Mouse (Mus musculus) C2C12 (cell line): ENCODE data around the gene Mobp. TPM values are rescaled to one million over a fixed set of nuclear protein-coding genes. Genes with fewer than 3 reads are reported as not detected.

Experiments used
- H3K27me3 ChIP-seq: one replicate; pipeline ENCODE4 v1.6.1; 2011; ENCODE audit not compliant: control insufficient read depth, insufficient read depth, insufficient read length
- H3K36me3 ChIP-seq: one replicate; pipeline ENCODE4 v1.6.1; 2011; ENCODE audit not compliant: control insufficient read depth, insufficient read depth
- H3K4me3 ChIP-seq: one replicate; pipeline ENCODE4 v1.5.1; 2011; ENCODE audit warnings: mild to moderate bottlenecking, control low read depth; ENCODE audit not compliant: poor library complexity, insufficient read depth, severe bottlenecking
- H3K79me2 ChIP-seq: one replicate; pipeline ENCODE4 v1.6.1; 2011; ENCODE audit not compliant: control insufficient read depth, insufficient read depth
- H3K79me3 ChIP-seq: one replicate; pipeline ENCODE4 v1.6.1; 2011; ENCODE audit warnings: low read depth, control low read depth
- H3ac ChIP-seq: one replicate; pipeline ENCODE3; 2011; ENCODE audit warnings: low read depth; ENCODE audit not compliant: control insufficient read depth, insufficient read length
- CEBPB ChIP-seq: IDR thresholded peaks from one replicate; pipeline ENCODE4 v1.6.1; 2011; ENCODE audit warnings: low read depth, mild to moderate bottlenecking, control low read depth, moderate library complexity
- CTCF ChIP-seq: IDR thresholded peaks from one replicate; pipeline ENCODE4 v1.5.1; 2011; ENCODE audit not compliant: control insufficient read depth, insufficient read depth, insufficient read length
- FOSL1 ChIP-seq: IDR thresholded peaks from one replicate; pipeline ENCODE4 v1.8.0; 2011; ENCODE audit warnings: mild to moderate bottlenecking, low read length; ENCODE audit not compliant: poor library complexity, insufficient read depth, severe bottlenecking
- MAX ChIP-seq: IDR thresholded peaks from one replicate; pipeline ENCODE4 v1.6.1; 2011; ENCODE audit warnings: mild to moderate bottlenecking, control low read depth
- MYOD1 ChIP-seq: IDR thresholded peaks from one replicate; pipeline ENCODE4 v1.6.1; 2011; ENCODE audit warnings: low read depth; ENCODE audit not compliant: control insufficient read depth, insufficient read length
- MYOG ChIP-seq: IDR thresholded peaks from one replicate; pipeline ENCODE4 v1.6.1; 2011; ENCODE audit not compliant: control insufficient read depth, insufficient read length; ENCODE audit errors: extremely low read depth
- USF1 ChIP-seq: IDR thresholded peaks from one replicate; pipeline ENCODE4 v1.6.1; 2011; ENCODE audit warnings: low read depth, mild to moderate bottlenecking, control low read depth, moderate library complexity
- polyA plus RNA-seq: library from polyadenylated mRNA; unstranded; fragments of >200 nt; fragmentation: generic; extraction: Trizol; gene quantifications from one replicate; pipeline ENCODE4 v1.2.1, GENCODE M21; 2012; ENCODE audit warnings: missing spikeins

The Mobp gene
- polyA plus RNA-seq, 1 experiment, result not detected

GRCm38 (mm10) chr9:120151906-120152399, 2.4 kb downstream of the Mobp start:
- no peak for TF ChIP-seq MYOD1
- TF ChIP-seq CTCF, result no peak
- Histone ChIP-seq H3K27me3 (peaks cover 71% of the 10 kb centered on the region), H3K79me3 (no peaks in the 10 kb centered on the region), H3K79me2 (no peaks in the 10 kb centered on the region), H3K36me3 (no peaks in the 10 kb centered on the region), H3ac (no peak overlapping the region), H3K4me3 (no peak overlapping the region)

- Histone ChIP-seq H3K36me3 (no peaks in the 10 kb centered on the region), H3K4me3 (no peak overlapping the region), H3K79me2 (no peaks in the 10 kb centered on the region), H3K27me3 (peaks cover 40% of the 10 kb centered on the region), H3ac (no peak overlapping the region), H3K79me3 (no peaks in the 10 kb centered on the region)
- TF ChIP-seq USF1, result no peak
- no peak for TF ChIP-seq MYOG
- TF ChIP-seq FOSL1, result no peak
- no peak for TF ChIP-seq CEBPB
- TF ChIP-seq MAX, result no peak
- TF ChIP-seq MYOD1, result no peak
Observed at GRCm38 (mm10) chr9:120158047-120158446, 8.5 kb downstream of the Mobp start.

- Histone ChIP-seq H3K36me3 (no peaks in the 10 kb centered on the region), H3K27me3 (peaks cover 25% of the 10 kb centered on the region), H3K79me2 (no peaks in the 10 kb centered on the region), H3K4me3 (no peak overlapping the region), H3ac (no peak overlapping the region), H3K79me3 (no peaks in the 10 kb centered on the region)
- TF ChIP-seq CTCF (no peak), USF1 (no peak), CEBPB (no peak), MYOD1 (no peak), MAX (no peak), MYOG (no peak), FOSL1 (no peak)
Observed at GRCm38 (mm10) chr9:120163862-120164261, 14.4 kb downstream of the Mobp start.

- no peak overlapping the region for H3ac ChIP-seq
- H3K27me3 ChIP-seq, result peaks cover 40% of the 10 kb centered on the region
- no peak overlapping the region for H3K4me3 ChIP-seq
- TF ChIP-seq MYOD1 (no peak), MAX (no peak), USF1 (no peak), MYOG (no peak), FOSL1 (no peak), CEBPB (no peak), CTCF (no peak)
- no peaks in the 10 kb centered on the region for H3K79me3 ChIP-seq
- no peaks in the 10 kb centered on the region for H3K79me2 ChIP-seq
- no peaks in the 10 kb centered on the region for H3K36me3 ChIP-seq
Observed at GRCm38 (mm10) chr9:120167826-120168225, 18.3 kb downstream of the Mobp start.

GRCm38 (mm10) chr9:120171295-120171694, 21.8 kb downstream of the Mobp start:
- no peaks in the 10 kb centered on the region for H3K36me3 ChIP-seq
- TF ChIP-seq USF1 (no peak), MYOG (no peak), FOSL1 (no peak), CTCF (no peak)
- H3ac ChIP-seq, result no peak overlapping the region
- H3K4me3 ChIP-seq, result no peak overlapping the region
- peaks cover 54% of the 10 kb centered on the region for H3K27me3 ChIP-seq
- H3K79me2 ChIP-seq, result no peaks in the 10 kb centered on the region
- no peaks in the 10 kb centered on the region for H3K79me3 ChIP-seq

- H3ac ChIP-seq, result no peak overlapping the region
- no peaks in the 10 kb centered on the region for H3K36me3 ChIP-seq
- no peak overlapping the region for H3K4me3 ChIP-seq
- H3K79me2 ChIP-seq, result no peaks in the 10 kb centered on the region
- peaks cover 56% of the 10 kb centered on the region for H3K27me3 ChIP-seq
- no peak for TF ChIP-seq USF1
- TF ChIP-seq MYOD1, result no peak
- TF ChIP-seq CTCF, result no peak
- TF ChIP-seq CEBPB, result no peak
- TF ChIP-seq MAX, result no peak
- no peak for TF ChIP-seq FOSL1
- no peak for TF ChIP-seq MYOG
- no peaks in the 10 kb centered on the region for H3K79me3 ChIP-seq
Observed at GRCm38 (mm10) chr9:120174436-120175137, 25.1 kb downstream of the Mobp start.
